Mouse (Mus musculus) stomach, embryonic 16.5 days (tissue): ENCODE results near the gene Extl2. TPM values are rescaled to one million over a fixed set of nuclear protein-coding genes. Genes with fewer than 3 reads are reported as not detected.

Experiments
- ATAC-seq: fragments of 200-750 bp; cut with Nextera tagmentation; 2 replicates; pipeline ENCODE4 v1.8.0; 2017; ENCODE audit warnings: moderate number of reproducible peaks, moderate TSS enrichment; ENCODE audit not compliant: insufficient read depth, low FRiP score
- H3K27ac ChIP-seq: fragments of 300-500 bp; sonication (generic); 2 replicates; pipeline ENCODE4 v1.5.1; 2014; ENCODE audit warnings: low read length
- H3K27me3 ChIP-seq: fragments of 300-500 bp; sonication (generic); 2 replicates; pipeline ENCODE4 v1.6.1; 2014; ENCODE audit warnings: low read length, control low read depth, mixed read lengths; ENCODE audit not compliant: control insufficient read depth, insufficient read depth
- H3K36me3 ChIP-seq: fragments of 300-500 bp; sonication (generic); 2 replicates; pipeline ENCODE4 v1.6.1; 2014; ENCODE audit warnings: low read length; ENCODE audit not compliant: control insufficient read depth, insufficient read depth
- H3K4me1 ChIP-seq: fragments of 300-500 bp; sonication (generic); 2 replicates; pipeline ENCODE4 v1.6.1; 2014; ENCODE audit warnings: low read length, control low read depth, mixed read lengths; ENCODE audit not compliant: control insufficient read depth, insufficient read depth
- H3K4me2 ChIP-seq: fragments of 300-500 bp; sonication (generic); 2 replicates; pipeline ENCODE4 v1.6.1; 2014; ENCODE audit warnings: low read depth, low read length, mixed read lengths
- H3K4me3 ChIP-seq: fragments of 300-500 bp; sonication (generic); replicated peaks from 2 replicates; pipeline ENCODE4 v1.5.1; 2014; ENCODE audit warnings: mild to moderate bottlenecking, low read length
- H3K9ac ChIP-seq: fragments of 300-500 bp; sonication (generic); 2 replicates; pipeline ENCODE4 v1.6.1; 2014; ENCODE audit warnings: low read length
- H3K9me3 ChIP-seq: fragments of 300-500 bp; sonication (generic); replicated peaks from 2 replicates; pipeline ENCODE4 v1.6.1; 2016; ENCODE audit warnings: low read length, control low read depth; ENCODE audit not compliant: control insufficient read depth
- WGBS: fragments of 180-500 bp; shearing (Covaris S2); extraction: QIAGEN DNeasy Blood & Tissue Kit; methylation state at CpG from one replicate; pipeline ENCODE4 v1.1.7; 2014; 5-methylcytosine and 5-hydroxymethylcytosine counted together
- microRNA-seq: library from miRNA; unstranded; fragments of <30 nt; microRNA quantifications from one replicate; pipeline ENCODE4, GENCODE M21; 2016
- polyA plus RNA-seq: library from polyadenylated mRNA; unstranded; fragments of >200 nt; fragmentation: Nextera tagmentation; extraction: Ambion mirVana; gene quantifications from 2 replicates; pipeline ENCODE4 v1.2.1, GENCODE M21; 2015

The Extl2 gene
- polyA plus RNA-seq, 1 experiment from 2014 or later, result 20.2 TPM

DNA sequence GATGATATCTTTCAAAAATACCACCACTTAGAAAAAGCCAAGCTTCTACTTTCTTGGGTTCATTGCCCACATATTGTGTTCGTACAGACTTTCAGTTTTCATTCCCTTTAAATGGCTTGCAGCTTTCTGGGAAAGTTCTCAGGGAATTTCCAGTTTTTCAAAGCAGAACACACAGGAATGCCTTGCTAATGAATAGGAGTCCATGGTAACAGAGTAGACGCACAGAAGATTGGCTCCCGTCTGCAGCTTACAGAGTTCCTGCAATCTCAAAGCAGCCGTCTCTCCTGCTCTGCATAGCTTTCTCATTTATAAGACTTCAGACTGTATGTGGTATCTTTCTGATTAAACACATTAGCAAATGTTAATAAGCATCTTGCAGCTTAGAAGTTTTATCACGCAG lies 39.8 kb downstream of the Extl2 start:
- Histone ChIP-seq H3K27me3 (no peaks in the 10 kb centered on the region; the same call in 1 of the 2 replicates), H3K9ac (no peak overlapping the region), H3K9me3 (no peaks in the 10 kb centered on the region), H3K27ac (no peak overlapping the region), H3K36me3 (no peaks in the 10 kb centered on the region), H3K4me1 (no peaks in the 10 kb centered on the region), H3K4me3 (no peak overlapping the region), H3K4me2 (no peak overlapping the region)
- ATAC-seq, result no peak
- 44% methylated on average over 5 of the region's 5 CpGs for WGBS

DNA sequence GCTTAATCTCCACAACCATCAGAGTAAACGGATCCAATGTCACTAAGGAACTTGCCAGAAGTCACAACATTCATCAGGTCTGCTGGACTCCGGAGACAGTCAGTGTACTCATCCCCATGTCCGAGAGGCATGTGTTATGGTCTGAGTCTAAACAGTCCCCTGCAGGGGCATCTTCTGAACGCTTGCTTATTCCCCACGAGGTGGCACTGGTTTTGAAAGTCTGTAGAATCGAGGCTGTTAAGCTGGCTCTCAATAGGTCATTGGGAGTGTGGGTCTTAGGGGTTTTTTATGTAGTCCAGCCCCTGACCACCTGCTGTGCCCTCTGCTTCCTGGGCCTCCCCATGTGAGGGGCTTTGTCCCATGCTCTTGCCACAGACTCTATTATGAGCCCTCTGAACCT lies 49.8 kb downstream of the Extl2 start:
- H3K9ac ChIP-seq, result no peak overlapping the region
- H3K9me3 ChIP-seq, result no peaks in the 10 kb centered on the region
- WGBS, result 63% methylated on average over 6 of the region's 6 CpGs
- no peak for ATAC-seq
- no peaks in the 10 kb centered on the region for H3K4me1 ChIP-seq
- no peak overlapping the region for H3K4me3 ChIP-seq
- no peaks in the 10 kb centered on the region for H3K27me3 ChIP-seq
- H3K4me2 ChIP-seq, result no peak overlapping the region
- no peak overlapping the region for H3K27ac ChIP-seq
- no peaks in the 10 kb centered on the region for H3K36me3 ChIP-seq

DNA sequence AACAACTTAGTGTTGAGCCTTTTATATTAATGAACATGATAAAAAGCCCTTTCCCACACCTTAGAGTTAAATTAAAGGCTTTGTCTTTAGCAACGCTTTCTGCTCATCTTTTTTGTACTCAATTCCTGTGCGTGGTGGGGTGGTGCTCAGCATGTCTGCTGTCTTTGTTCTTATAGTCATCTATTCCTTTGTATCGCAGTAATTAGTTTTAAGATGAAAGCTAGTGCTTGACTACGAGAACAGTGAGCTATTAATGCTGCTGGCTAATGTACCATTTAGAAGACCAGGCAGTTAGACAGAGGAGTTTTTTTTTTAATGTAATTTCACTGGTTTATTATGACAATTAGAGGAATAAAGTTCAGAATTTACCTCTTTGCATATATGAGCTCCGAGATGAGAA lies 53.1 kb downstream of the Extl2 start:
- no peak overlapping the region for H3K4me3 ChIP-seq
- H3K9me3 ChIP-seq, result no peaks in the 10 kb centered on the region
- 78% methylated on average over 5 of the region's 5 CpGs for WGBS
- H3K4me1 ChIP-seq, result no peaks in the 10 kb centered on the region
- ATAC-seq, result no peak
- no peak overlapping the region for H3K4me2 ChIP-seq
- no peak overlapping the region for H3K9ac ChIP-seq
- no peak overlapping the region for H3K27ac ChIP-seq
- no peaks in the 10 kb centered on the region for H3K27me3 ChIP-seq
- no peaks in the 10 kb centered on the region for H3K36me3 ChIP-seq

DNA sequence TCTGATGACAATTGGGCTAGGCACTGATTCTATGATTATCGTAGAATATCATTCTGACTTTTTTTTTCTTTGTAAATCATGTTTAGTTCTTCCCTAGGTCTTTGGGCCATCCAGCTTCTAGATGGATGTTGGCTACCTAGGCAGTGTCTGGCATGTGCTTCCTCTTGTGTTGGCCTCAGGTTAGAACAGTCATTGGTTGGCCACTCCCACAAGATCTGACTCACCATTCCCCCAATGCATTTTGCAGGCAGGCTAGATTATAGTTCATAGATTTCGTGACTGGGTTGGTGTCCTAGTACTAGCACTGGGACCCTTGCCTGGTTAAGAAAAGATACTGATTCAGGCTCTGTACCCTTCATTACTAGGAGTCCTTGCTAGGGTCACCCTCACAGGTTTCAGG lies 54.9 kb downstream of the Extl2 start:
- Histone ChIP-seq H3K4me1 (no peaks in the 10 kb centered on the region), H3K36me3 (no peaks in the 10 kb centered on the region), H3K27ac (no peak overlapping the region), H3K9me3 (no peaks in the 10 kb centered on the region), H3K27me3 (no peaks in the 10 kb centered on the region), H3K4me3 (no peak overlapping the region), H3K4me2 (no peak overlapping the region), H3K9ac (no peak overlapping the region)
- 91% methylated on average over 2 of the region's 2 CpGs for WGBS
- ATAC-seq, result no peak

DNA sequence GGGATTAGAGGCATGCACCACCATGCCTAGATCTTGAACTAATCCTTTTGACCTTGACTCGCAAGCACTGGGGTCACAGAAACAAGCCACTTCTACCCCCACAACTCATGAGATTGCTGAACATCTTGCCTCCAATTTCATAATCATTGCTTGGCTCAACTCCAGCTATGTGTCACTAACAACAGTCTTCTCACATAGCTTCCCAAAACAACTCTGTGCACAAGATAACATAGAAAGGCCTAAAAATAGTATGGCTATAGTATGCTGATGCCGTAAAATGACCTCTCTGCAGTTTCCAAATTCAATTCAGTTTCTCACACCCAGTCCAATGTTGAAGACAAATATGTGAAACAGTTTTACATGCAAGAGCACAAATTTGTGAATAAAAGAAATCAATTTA lies 65.3 kb downstream of the Extl2 start:
- no peak overlapping the region for H3K27ac ChIP-seq
- no peaks in the 10 kb centered on the region for H3K36me3 ChIP-seq
- H3K4me2 ChIP-seq, result no peak overlapping the region
- ATAC-seq, result no peak
- WGBS, result 60% methylated on average over 2 of the region's 2 CpGs
- H3K4me1 ChIP-seq, result no peaks in the 10 kb centered on the region
- no peak overlapping the region for H3K9ac ChIP-seq
- H3K27me3 ChIP-seq, result no peaks in the 10 kb centered on the region
- H3K9me3 ChIP-seq, result no peaks in the 10 kb centered on the region
- H3K4me3 ChIP-seq, result no peak overlapping the region

DNA sequence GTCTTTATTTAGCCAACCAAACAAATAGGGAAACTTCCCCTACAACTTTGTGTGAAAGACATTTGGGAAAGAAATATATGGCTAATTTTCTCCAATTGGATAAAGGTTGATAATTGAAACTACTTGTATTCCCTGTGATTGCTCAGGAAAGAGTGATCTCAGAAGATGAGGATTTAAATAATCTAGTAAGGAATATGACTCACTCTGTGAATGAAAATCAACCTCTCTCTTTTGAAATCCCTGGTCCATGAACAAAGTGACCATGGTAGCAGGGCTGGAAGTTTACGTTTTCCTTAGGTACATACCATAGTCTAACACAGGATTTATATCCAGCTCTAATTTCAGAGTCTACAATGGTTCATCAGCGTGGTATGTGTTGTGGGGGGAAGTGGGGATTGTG lies 69.5 kb downstream of the Extl2 start:
- WGBS, result 80% methylated on average over 2 of the region's 2 CpGs
- H3K27ac ChIP-seq, result no peak overlapping the region
- H3K4me2 ChIP-seq, result no peak overlapping the region
- H3K9me3 ChIP-seq, result no peaks in the 10 kb centered on the region
- no peaks in the 10 kb centered on the region for H3K36me3 ChIP-seq
- H3K27me3 ChIP-seq, result no peaks in the 10 kb centered on the region
- no peak for ATAC-seq
- no peak overlapping the region for H3K4me3 ChIP-seq
- no peak overlapping the region for H3K9ac ChIP-seq
- H3K4me1 ChIP-seq, result 0 out of 2 replicates have a peak, but pooled peaks cover 3% of the 10 kb centered on the region

DNA sequence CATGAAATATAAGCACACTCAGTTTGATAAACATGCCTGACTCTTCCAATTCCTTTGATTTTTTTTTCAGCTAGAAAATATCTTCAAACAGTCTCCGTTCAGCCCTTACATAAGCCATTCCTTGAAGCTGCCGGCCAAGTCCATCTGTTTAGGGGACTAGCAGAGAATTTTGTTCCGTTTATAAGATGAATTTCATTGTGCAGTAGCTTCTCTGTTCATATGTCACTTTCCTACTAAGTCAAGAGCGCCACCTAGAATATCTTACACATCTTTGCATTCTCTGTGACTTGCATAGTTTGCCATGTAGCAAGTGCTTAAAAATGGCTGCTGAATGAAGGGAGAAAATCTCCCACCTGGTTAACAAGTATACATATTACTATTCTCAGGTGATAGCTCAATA lies 71.2 kb downstream of the Extl2 start:
- Histone ChIP-seq H3K27ac (no peak overlapping the region), H3K36me3 (no peaks in the 10 kb centered on the region), H3K4me3 (no peak overlapping the region), H3K9ac (no peak overlapping the region), H3K9me3 (no peaks in the 10 kb centered on the region), H3K4me1 (0 out of 2 replicates have a peak, but pooled peaks cover 3% of the 10 kb centered on the region), H3K4me2 (no peak overlapping the region), H3K27me3 (no peaks in the 10 kb centered on the region)
- no peak for ATAC-seq
- WGBS, result 52% methylated on average over 4 of the region's 4 CpGs

Small RNA genes lying within 50 kb of the gene (microRNA-seq; reads per million reads assigned to microRNA genes)
- gene Mir669n, result not detected

Other genes with a start within 250 kb of the Extl2 start
- 28.8 and 31.9 TPM in 2 replicates for gene Dph5, start 119.6 kb upstream of the Extl2 start, polyA plus RNA-seq
- gene Slc30a7, start 56 bp upstream of the Extl2 start, polyA plus RNA-seq, result 43.1 and 50.0 TPM in 2 replicates
- 63.3 and 65.7 TPM in 2 replicates for gene Vcam1, start 122.2 kb downstream of the Extl2 start, polyA plus RNA-seq
- gene Gpr88, start 246.0 kb downstream of the Extl2 start, polyA plus RNA-seq, result 0.94 and 1.3 TPM in 2 replicates